Mouse (Mus musculus): ENCODE data around the gene Igf1r. TPM values are rescaled to one million over a fixed set of nuclear protein-coding genes. Genes with fewer than 3 reads are reported as not detected.

Igf1r gene
- polyA plus RNA-seq, 1 experiment from 2014 or later, result 17.2 TPM

GRCm38 (mm10) chr7:68054956-68055355 lies 102.3 kb downstream of the Igf1r start:
- H3K27ac ChIP-seq (ENCODE audit: low read depth, low read length), result no peak overlapping the region
- WGBS, result 75% methylated on average over 6 of the region's 6 CpGs
- no peaks in the 10 kb centered on the region for H3K4me1 ChIP-seq (ENCODE audit: control insufficient read depth, insufficient read depth, low read length)
- no peaks in the 10 kb centered on the region for H3K9me3 ChIP-seq (ENCODE audit: control insufficient read depth, low read length)
- H3K4me2 ChIP-seq (ENCODE audit: low read depth), result no peak overlapping the region
- H3K4me3 ChIP-seq (ENCODE audit: low read depth, low read length), result no peak overlapping the region
- DNase-seq (ENCODE audit: low spot score) (no peak), ATAC-seq (ENCODE audit: insufficient read depth, low FRiP score, low TSS enrichment) (no peak)
- no peaks in the 10 kb centered on the region for H3K27me3 ChIP-seq (ENCODE audit: control insufficient read depth, insufficient read depth, low read length)
- H3K9ac ChIP-seq (ENCODE audit: low read length), result no peak overlapping the region
- no peaks in the 10 kb centered on the region for H3K36me3 ChIP-seq (ENCODE audit: control insufficient read depth, insufficient read depth, low read length)

- 84% methylated on average over 3 of the region's 3 CpGs for WGBS
- H3K27me3 ChIP-seq (ENCODE audit: control insufficient read depth, insufficient read depth, low read length), result no peaks in the 10 kb centered on the region
- H3K36me3 ChIP-seq (ENCODE audit: control insufficient read depth, insufficient read depth, low read length), result no peaks in the 10 kb centered on the region
- H3K9me3 ChIP-seq (ENCODE audit: control insufficient read depth, low read length), result no peaks in the 10 kb centered on the region
- H3K4me3 ChIP-seq (ENCODE audit: low read depth, low read length), result no peak overlapping the region
- no peaks in the 10 kb centered on the region for H3K4me1 ChIP-seq (ENCODE audit: control insufficient read depth, insufficient read depth, low read length)
- DNase-seq (ENCODE audit: low spot score) (no peak), ATAC-seq (ENCODE audit: insufficient read depth, low FRiP score, low TSS enrichment) (no peak)
- no peak overlapping the region for H3K27ac ChIP-seq (ENCODE audit: low read depth, low read length)
- H3K9ac ChIP-seq (ENCODE audit: low read length), result no peak overlapping the region
- H3K4me2 ChIP-seq (ENCODE audit: low read depth), result no peak overlapping the region
Observed at GRCm38 (mm10) chr7:68057010-68057409, 104.4 kb downstream of the Igf1r start.

- Histone ChIP-seq H3K27ac (ENCODE audit: low read depth, low read length) (no peak overlapping the region), H3K9ac (ENCODE audit: low read length) (no peak overlapping the region), H3K4me2 (ENCODE audit: low read depth) (no peak overlapping the region), H3K4me3 (ENCODE audit: low read depth, low read length) (no peak overlapping the region), H3K36me3 (ENCODE audit: control insufficient read depth, insufficient read depth, low read length) (no peaks in the 10 kb centered on the region), H3K9me3 (ENCODE audit: control insufficient read depth, low read length) (no peaks in the 10 kb centered on the region), H3K27me3 (ENCODE audit: control insufficient read depth, insufficient read depth, low read length) (no peaks in the 10 kb centered on the region), H3K4me1 (ENCODE audit: control insufficient read depth, insufficient read depth, low read length) (peaks cover 4% of the 10 kb centered on the region; the same call in 1 of the 2 replicates)
- WGBS, result 88% methylated on average over 6 of the region's 6 CpGs
- DNase-seq (ENCODE audit: low spot score), result no peak
- ATAC-seq (ENCODE audit: insufficient read depth, low FRiP score, low TSS enrichment), result no peak
Observed at GRCm38 (mm10) chr7:68059690-68060089, 107.1 kb downstream of the Igf1r start.

- DNase-seq (ENCODE audit: low spot score) (no peak), ATAC-seq (ENCODE audit: insufficient read depth, low FRiP score, low TSS enrichment) (no peak)
- no peak overlapping the region for H3K4me3 ChIP-seq (ENCODE audit: low read depth, low read length)
- H3K27me3 ChIP-seq (ENCODE audit: control insufficient read depth, insufficient read depth, low read length), result no peaks in the 10 kb centered on the region
- peaks cover 6% of the 10 kb centered on the region; the same call in 1 of the 2 replicates for H3K4me1 ChIP-seq (ENCODE audit: control insufficient read depth, insufficient read depth, low read length)
- no peaks in the 10 kb centered on the region for H3K9me3 ChIP-seq (ENCODE audit: control insufficient read depth, low read length)
- no peaks in the 10 kb centered on the region for H3K36me3 ChIP-seq (ENCODE audit: control insufficient read depth, insufficient read depth, low read length)
- H3K9ac ChIP-seq (ENCODE audit: low read length), result no peak overlapping the region
- WGBS, result 86% methylated on average over 9 of the region's 9 CpGs
- H3K27ac ChIP-seq (ENCODE audit: low read depth, low read length), result no peak overlapping the region
- no peak overlapping the region for H3K4me2 ChIP-seq (ENCODE audit: low read depth)
Observed at GRCm38 (mm10) chr7:68061434-68061833, 108.8 kb downstream of the Igf1r start.

- H3K9me3 ChIP-seq (ENCODE audit: control insufficient read depth, low read length), result no peaks in the 10 kb centered on the region
- H3K9ac ChIP-seq (ENCODE audit: low read length), result no peak overlapping the region
- no peak overlapping the region for H3K4me2 ChIP-seq (ENCODE audit: low read depth)
- WGBS, result 85% methylated on average over 13 of the region's 13 CpGs
- H3K36me3 ChIP-seq (ENCODE audit: control insufficient read depth, insufficient read depth, low read length), result no peaks in the 10 kb centered on the region
- no peaks in the 10 kb centered on the region for H3K27me3 ChIP-seq (ENCODE audit: control insufficient read depth, insufficient read depth, low read length)
- no peak for DNase-seq (ENCODE audit: low spot score)
- H3K4me1 ChIP-seq (ENCODE audit: control insufficient read depth, insufficient read depth, low read length), result peaks cover 6% of the 10 kb centered on the region; the same call in 1 of the 2 replicates
- H3K27ac ChIP-seq (ENCODE audit: low read depth, low read length), result no peak overlapping the region
- H3K4me3 ChIP-seq (ENCODE audit: low read depth, low read length), result no peak overlapping the region
- no peak for ATAC-seq (ENCODE audit: insufficient read depth, low FRiP score, low TSS enrichment)
Observed at GRCm38 (mm10) chr7:68062170-68062848, 109.7 kb downstream of the Igf1r start.

GRCm38 (mm10) chr7:68062849-68063208 lies 110.2 kb downstream of the Igf1r start:
- H3K9me3 ChIP-seq (ENCODE audit: control insufficient read depth, low read length), result no peaks in the 10 kb centered on the region
- H3K27ac ChIP-seq (ENCODE audit: low read depth, low read length), result no peak overlapping the region
- no peak overlapping the region for H3K4me3 ChIP-seq (ENCODE audit: low read depth, low read length)
- H3K36me3 ChIP-seq (ENCODE audit: control insufficient read depth, insufficient read depth, low read length), result no peaks in the 10 kb centered on the region
- 41% methylated on average over 5 of the region's 5 CpGs for WGBS
- no peak for DNase-seq (ENCODE audit: low spot score)
- no peak overlapping the region for H3K4me2 ChIP-seq (ENCODE audit: low read depth)
- H3K27me3 ChIP-seq (ENCODE audit: control insufficient read depth, insufficient read depth, low read length), result no peaks in the 10 kb centered on the region
- no peak overlapping the region for H3K9ac ChIP-seq (ENCODE audit: low read length)
- H3K4me1 ChIP-seq (ENCODE audit: control insufficient read depth, insufficient read depth, low read length), result peaks cover 6% of the 10 kb centered on the region; the same call in 1 of the 2 replicates
- no peak for ATAC-seq (ENCODE audit: insufficient read depth, low FRiP score, low TSS enrichment)

- H3K27me3 ChIP-seq (ENCODE audit: control insufficient read depth, insufficient read depth, low read length), result no peaks in the 10 kb centered on the region
- WGBS, result 92% methylated on average over 9 of the region's 9 CpGs
- no peak overlapping the region for H3K9ac ChIP-seq (ENCODE audit: low read length)
- no peaks in the 10 kb centered on the region for H3K36me3 ChIP-seq (ENCODE audit: control insufficient read depth, insufficient read depth, low read length)
- DNase-seq (ENCODE audit: low spot score) (no peak), ATAC-seq (ENCODE audit: insufficient read depth, low FRiP score, low TSS enrichment) (no peak)
- H3K9me3 ChIP-seq (ENCODE audit: control insufficient read depth, low read length), result no peaks in the 10 kb centered on the region
- no peak overlapping the region for H3K27ac ChIP-seq (ENCODE audit: low read depth, low read length)
- peaks cover 6% of the 10 kb centered on the region; the same call in 1 of the 2 replicates for H3K4me1 ChIP-seq (ENCODE audit: control insufficient read depth, insufficient read depth, low read length)
- H3K4me3 ChIP-seq (ENCODE audit: low read depth, low read length), result no peak overlapping the region
- no peak overlapping the region for H3K4me2 ChIP-seq (ENCODE audit: low read depth)
Observed at GRCm38 (mm10) chr7:68063711-68064110, 111.1 kb downstream of the Igf1r start.

GRCm38 (mm10) chr7:68064120-68064519 lies 111.5 kb downstream of the Igf1r start:
- Histone ChIP-seq H3K9ac (ENCODE audit: low read length) (no peak overlapping the region), H3K4me2 (ENCODE audit: low read depth) (no peak overlapping the region), H3K36me3 (ENCODE audit: control insufficient read depth, insufficient read depth, low read length) (no peaks in the 10 kb centered on the region), H3K27ac (ENCODE audit: low read depth, low read length) (no peak overlapping the region), H3K27me3 (ENCODE audit: control insufficient read depth, insufficient read depth, low read length) (no peaks in the 10 kb centered on the region), H3K4me3 (ENCODE audit: low read depth, low read length) (no peak overlapping the region), H3K9me3 (ENCODE audit: control insufficient read depth, low read length) (no peaks in the 10 kb centered on the region), H3K4me1 (ENCODE audit: control insufficient read depth, insufficient read depth, low read length) (peaks cover 6% of the 10 kb centered on the region; the same call in 1 of the 2 replicates)
- 96% methylated on average over 8 of the region's 8 CpGs for WGBS
- DNase-seq (ENCODE audit: low spot score) (no peak), ATAC-seq (ENCODE audit: insufficient read depth, low FRiP score, low TSS enrichment) (no peak)

- no peaks in the 10 kb centered on the region for H3K9me3 ChIP-seq (ENCODE audit: control insufficient read depth, low read length)
- 63% methylated on average over 11 of the region's 11 CpGs for WGBS
- H3K27ac ChIP-seq (ENCODE audit: low read depth, low read length), result no peak overlapping the region
- no peaks in the 10 kb centered on the region for H3K27me3 ChIP-seq (ENCODE audit: control insufficient read depth, insufficient read depth, low read length)
- H3K36me3 ChIP-seq (ENCODE audit: control insufficient read depth, insufficient read depth, low read length), result no peaks in the 10 kb centered on the region
- ATAC-seq (ENCODE audit: insufficient read depth, low FRiP score, low TSS enrichment) (no peak), DNase-seq (ENCODE audit: low spot score) (no peak)
- no peak overlapping the region for H3K4me3 ChIP-seq (ENCODE audit: low read depth, low read length)
- peaks cover 6% of the 10 kb centered on the region; the same call in 1 of the 2 replicates for H3K4me1 ChIP-seq (ENCODE audit: control insufficient read depth, insufficient read depth, low read length)
- H3K4me2 ChIP-seq (ENCODE audit: low read depth), result no peak overlapping the region
- no peak overlapping the region for H3K9ac ChIP-seq (ENCODE audit: low read length)
Observed at GRCm38 (mm10) chr7:68064647-68065362, 112.2 kb downstream of the Igf1r start.
